Mouse (Mus musculus): ENCODE data around the gene Zbtb9.

Zbtb9 gene

DNA sequence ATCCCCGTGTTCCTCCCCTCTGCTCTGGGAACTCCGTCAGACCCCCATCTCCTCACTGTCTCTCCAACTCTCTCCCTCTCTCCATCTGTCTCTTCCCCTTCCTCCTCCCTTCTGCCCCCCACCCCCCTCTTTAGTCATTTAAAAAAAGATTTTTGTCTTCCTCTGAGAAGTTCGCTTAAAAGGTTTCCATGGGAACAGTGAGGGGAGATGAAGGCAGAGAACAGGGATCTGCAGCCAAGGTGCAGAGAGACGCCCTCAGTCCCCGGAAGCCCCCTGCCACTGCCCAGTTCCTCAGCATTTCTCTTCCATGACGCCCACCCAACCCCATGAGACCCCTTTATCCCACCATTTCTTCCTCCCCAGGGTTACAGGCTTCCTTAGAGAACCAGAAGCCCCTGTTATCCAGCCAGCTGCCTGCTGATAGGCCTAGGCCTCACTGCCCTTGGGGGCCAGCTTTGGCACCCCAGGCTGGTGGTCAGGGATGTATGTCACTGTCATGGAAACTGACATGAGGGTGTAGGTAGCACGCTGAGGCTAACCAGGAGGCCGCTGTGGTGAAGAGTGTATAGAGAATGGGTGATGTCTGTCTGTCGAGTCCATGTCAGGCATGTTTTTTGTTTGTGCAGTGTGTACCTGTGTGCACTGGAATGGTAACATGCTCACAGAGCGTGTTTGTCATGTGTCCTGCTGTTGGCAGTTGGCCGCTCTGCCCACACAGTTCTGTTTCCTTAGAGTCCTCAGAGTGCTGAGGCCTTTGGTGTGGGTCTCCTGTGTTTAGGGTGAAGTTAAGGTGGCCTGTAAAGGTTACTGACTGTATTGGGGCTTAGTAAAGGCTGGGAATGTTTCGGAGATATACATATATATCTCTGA is 25.5 kb upstream of the Zbtb9 start:
- no peak for DNase-seq

DNA sequence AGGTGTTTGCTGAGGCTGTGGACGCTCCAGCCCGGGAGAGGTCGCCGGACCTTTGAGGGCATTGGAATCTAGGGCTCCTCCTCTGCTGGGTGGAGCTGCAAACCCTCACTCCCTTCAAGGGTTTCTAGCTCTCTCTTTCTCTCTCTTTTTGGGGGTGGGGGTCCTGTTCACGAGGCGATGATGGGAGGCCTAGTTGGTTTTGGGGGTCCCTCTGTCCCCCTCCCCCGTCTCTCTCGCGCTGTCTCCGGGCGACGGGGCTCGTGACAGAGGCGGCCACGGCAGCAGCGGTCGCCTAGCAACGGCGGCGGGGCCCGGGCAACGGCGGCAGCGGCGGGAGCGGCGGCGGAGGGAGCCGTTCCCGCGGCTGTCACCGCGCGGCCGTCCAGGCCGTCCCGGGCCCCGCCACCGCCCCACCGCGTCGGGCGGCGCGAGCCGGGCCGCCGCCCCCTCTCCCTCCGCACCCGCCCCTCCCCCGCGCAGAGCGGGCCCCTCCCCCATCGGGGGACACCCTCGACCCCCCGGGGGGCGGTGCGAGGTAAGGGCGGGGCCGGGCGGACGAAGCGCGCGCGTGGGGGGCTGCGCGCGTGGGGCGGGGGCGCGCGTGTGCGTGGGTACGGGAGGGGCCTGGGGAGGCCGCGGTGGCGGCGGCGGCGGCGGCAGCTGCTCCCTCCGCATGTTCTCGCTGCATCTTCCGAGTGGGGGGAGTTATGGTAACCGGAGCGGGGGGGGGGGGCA is 24.5 kb upstream of the Zbtb9 start:
- DNase-seq, result peak; percentile 60

DNA sequence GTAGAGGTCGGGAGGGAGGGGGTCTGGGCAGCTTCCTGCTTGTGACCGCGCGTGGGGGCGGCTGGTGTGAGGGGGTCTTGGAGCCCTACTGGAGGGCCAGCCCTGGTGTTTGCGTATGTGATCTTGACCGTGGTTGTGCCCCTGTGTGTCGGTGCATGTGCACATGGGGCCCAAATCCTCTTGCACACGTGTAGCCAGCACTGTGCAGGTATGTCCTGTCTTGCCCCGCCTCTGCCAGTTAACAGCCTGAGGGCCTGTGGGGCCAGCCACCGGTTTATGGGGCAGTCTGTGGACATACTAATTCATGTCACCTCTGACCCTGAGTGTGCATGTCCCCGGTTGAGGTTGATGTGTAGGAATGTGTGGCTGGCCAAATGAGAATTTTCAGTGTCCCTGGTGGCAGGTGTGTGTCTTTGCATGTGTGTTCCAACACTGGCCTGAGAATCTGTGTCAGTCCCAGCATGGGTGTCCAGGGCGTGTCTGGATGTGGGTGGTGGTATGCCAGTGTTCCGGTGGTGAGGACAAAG is 23.9 kb upstream of the Zbtb9 start:
- no peak for DNase-seq

DNA sequence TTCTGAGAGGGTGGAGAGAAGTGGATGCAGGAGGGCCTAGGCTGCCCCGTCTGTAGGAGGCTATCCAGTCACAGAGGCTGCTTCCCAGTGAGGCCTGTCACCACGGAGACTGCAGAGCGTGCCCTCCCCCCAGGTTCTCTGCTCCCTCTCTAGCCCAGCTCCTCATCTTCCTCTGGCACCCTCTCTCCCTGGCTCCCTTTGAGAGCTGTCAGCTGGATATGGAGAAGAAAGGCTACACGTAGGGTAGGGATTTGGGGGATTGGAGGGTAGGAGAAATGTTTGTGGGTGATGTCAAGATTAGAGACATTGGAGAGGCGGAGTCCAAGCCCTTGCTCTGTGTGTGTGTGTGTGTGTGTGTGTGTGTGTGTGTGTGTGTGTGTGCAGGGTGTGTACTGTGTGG is 23.1 kb upstream of the Zbtb9 start:
- no peak for DNase-seq

DNA sequence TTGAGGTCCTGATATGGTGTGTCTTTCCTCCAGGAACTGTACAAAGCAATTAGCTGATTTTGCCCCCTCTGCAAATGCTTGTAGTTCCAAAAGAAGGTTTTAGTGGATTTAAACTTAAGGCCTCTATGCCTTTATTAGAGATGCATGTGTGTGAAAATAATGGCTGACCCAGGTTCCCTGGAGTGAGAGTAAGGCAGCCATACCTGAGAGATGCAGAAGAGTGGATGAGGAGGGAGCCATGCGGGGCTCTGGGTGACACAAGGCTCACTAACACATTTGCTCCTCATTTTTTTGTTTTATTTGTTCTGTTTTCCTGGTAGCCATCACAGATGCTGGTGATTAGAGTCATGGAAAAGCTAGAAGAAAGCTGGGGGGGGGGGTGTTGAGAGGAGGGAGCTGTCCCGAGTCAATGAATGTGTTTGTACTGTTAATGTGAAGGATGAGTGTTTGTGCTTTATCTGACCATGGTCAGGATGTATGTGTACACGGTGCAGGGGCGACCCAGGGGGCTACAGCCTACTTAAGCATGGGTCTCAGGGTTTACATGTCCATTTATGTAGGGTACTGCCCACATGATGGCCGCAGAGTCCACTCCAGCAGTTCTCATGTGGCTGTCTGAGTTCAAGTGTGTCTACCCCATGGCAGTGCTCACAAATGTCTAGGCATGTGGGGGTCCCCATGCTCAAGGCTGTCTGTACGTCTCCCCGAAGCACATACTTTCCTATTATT is 22.2 kb upstream of the Zbtb9 start:
- no peak for DNase-seq

DNA sequence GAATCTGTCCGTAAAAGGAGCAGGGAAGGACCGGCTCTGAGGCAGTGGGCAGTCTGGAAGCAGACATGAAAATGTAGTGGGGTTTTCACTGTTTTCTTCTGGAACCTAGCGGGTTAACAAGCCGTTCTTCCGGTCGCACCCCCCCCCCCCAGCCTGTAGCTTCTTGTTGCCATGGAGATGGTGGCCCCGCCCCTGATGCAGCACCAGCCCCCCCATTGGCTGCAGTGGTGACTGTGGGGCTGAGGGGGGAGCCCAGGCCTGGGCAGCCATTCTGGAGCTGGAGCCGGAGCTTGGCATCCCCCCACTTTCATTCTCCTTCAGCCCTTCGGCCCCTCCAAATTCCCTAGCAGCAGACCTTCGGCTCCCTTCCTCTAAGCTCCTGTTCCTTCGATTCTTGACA is 21.6 kb upstream of the Zbtb9 start:
- peak; percentile 78 for DNase-seq

DNA sequence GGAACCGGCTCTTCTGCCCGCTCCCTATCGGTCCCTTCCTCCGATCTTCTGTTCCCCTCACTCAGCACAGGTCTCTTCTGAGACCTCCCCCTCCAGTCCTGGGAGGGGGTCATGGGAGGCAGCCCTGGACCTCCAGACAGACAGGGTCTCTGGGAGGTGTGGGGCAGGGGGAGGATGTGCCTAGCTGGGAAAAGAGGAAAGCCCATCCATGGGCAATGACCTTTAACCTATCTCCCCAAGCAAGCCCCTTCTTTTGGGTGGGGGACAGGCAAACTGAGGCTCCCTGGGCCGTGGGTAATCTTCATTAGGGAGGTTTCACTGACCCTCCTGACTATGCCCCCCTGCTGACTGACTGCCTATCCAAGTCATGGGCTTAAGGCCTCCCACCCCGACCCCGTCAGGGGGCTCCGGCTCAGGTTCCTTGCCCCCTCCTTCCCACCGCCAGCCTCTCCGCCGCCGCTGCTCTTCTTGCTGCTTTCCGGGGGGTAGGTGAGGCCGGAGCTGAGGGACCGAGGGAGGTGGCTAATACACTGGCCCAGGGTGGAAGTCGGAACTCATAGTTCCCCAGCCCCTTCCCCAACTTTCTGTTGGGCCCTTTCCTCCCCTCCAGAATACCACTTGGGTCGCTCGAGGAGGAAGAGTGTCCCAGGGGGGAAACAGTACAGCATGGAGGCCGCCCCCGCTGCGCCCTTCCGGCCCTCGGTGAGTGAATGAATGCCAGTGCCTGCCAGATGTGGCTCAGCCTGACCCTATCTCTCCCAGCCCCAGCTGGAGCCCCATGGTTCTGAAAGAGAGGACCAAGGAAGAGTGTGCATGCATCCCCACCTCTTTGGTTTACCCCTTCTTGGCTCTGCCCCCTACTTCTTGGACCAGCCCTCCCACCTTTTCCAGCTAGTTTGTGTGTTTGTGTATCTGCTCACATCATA is 20.8 kb upstream of the Zbtb9 start:
- DNase-seq, result no peak

DNA sequence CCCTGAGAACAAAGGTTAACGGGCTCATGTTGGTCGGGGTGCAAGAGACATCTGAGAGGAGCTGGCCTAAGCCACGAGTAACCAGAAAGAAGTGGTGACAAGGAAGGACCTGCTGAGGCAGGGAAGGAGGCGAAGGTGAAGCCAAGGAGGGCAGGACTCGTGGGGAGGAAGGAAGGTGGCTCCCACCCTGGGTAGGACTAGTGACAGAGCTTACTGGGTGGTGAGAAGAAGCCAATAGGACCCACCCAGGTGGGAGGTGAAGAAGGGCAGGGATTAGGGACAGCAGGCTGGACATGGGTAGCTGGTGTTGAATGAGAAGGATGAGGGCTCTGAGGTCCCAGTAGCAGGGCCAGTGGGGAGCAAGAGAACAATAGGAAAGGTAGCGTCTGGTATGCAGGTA is 19.8 kb upstream of the Zbtb9 start:
- no peak for DNase-seq

DNA sequence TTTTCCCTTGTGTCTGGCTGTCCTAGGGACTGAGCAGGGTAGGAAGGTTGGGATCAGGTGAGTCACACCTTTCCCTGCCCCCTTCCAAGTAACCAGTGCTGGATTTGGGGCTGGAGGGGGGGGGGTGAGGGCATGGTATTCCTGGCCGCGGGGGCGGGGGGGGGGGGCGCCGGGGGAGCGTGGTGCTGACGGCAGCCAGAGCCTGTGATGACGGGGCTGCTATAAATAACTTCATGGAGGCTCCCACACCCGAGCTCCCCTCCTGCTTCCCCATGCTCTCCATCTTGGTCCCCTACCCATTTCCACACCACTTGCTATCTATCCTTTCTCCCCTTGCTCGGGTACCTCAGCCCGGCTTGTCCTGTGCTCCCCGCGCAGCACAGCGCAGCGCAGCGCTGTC is 19.2 kb upstream of the Zbtb9 start:
- no peak for DNase-seq

DNA sequence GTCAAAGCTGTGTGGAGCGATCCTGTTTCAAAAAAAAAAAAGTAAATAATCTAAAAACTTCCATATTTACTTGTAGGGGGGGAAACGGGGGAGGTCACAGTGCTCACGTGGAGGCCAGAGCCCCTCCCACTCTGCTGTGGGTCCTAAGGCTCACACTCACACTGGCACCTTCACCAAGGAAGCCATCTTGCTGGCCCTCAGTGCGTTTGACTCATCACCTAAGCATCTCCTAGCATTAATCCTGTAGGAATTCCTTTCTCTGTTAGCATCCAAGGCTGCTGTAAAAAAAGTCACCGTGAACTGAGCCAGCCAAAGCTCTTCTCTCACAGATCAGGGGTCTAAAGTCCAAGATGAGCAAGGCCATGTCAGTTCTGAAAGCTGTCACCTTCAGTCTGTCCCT is 16.7 kb upstream of the Zbtb9 start:
- no peak for DNase-seq

DNA sequence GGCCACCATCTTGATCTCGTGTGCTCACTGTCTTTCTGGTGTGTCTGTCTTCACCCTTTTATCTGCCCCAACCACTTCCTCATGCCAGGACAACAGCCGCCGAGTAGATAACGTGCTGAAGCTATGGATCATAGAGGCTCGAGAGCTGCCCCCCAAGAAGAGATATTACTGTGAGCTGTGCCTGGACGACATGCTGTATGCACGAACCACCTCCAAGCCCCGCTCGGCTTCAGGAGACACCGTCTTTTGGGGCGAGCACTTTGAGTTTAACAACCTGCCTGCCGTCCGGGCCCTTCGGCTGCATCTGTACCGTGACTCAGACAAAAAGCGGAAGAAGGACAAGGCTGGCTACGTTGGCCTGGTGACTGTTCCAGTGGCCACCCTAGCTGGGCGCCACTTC is 16.1 kb upstream of the Zbtb9 start:
- DNase-seq, result no peak

DNA sequence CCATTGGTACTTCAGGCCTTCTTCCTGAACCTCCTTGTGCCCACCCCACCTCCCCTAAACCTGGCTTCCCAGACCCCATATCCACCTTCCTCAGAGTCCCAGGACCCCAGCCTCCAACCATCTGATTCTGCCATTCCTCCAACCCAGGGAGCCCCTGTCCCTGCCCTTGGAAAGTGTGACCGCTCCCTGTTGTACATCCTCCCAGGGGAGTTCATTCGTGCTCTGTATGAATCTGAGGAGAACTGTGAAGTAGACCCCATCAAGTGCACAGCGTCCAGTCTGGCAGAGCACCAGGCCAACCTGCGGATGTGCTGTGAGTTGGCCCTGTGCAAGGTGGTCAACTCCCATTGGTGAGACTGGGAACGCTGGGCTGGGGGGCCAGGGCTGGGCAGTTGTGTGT is 15.1 kb upstream of the Zbtb9 start:
- no peak for DNase-seq

DNA sequence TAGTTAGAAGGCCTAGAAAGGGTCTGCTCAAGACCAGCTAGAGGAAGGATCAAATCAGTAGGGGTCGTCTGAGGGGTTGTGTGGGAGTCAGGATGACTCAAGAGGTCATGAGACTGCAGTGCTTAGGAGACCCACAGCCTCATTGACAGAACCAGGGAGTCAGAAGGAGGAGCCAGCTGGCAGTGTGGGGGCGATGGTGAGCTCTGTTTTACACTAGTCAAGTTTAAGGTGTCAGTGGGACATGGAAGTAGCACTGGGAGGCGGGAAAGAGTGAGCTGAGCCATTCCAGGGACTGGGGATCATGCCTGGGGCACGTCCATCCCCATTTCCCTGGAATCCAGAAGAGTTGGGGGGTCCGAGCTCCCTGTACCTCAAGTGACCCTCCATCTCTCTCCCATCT is 14.1 kb upstream of the Zbtb9 start:
- no peak for DNase-seq

DNA sequence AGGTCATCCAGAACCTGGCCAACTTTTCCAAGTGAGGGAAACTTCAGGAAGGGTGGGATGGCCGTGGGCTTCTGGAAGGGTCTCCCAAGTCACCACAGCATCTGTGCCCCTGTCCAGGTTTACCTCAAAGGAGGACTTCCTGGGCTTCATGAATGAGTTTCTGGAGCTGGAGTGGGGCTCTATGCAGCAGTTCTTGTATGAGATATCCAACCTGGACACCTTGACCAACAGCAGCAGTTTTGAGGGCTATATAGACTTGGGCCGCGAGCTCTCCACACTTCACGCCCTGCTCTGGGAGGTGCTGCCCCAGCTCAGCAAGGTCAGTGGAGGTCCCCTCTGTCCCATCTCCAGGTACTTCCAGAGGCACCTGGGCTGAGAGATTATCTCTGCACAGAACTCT is 13.2 kb upstream of the Zbtb9 start:
- DNase-seq, result no peak

DNA sequence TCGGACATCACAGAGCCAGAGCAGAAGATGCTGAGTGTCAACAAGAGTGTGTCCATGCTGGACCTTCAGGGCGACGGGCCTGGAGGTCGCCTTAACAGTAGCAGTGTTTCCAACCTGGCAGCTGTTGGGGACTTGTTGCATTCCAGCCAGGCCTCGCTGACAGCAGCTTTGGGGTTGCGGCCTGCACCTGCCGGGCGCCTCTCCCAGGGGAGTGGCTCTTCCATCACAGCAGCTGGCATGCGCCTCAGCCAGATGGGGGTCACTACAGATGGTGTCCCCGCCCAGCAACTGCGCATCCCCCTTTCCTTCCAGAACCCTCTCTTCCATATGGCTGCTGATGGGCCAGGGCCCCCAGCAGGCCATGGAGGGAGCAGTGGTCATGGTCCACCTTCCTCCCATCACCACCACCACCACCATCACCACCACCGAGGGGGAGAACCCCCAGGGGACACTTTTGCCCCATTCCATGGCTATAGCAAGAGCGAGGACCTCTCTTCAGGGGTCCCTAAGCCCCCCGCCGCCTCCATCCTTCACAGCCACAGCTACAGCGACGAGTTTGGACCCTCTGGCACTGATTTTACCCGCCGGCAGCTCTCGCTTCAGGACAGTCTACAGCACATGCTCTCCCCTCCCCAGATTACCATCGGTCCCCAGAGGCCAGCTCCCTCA is 11.3 kb upstream of the Zbtb9 start:
- DNase-seq, result no peak

DNA sequence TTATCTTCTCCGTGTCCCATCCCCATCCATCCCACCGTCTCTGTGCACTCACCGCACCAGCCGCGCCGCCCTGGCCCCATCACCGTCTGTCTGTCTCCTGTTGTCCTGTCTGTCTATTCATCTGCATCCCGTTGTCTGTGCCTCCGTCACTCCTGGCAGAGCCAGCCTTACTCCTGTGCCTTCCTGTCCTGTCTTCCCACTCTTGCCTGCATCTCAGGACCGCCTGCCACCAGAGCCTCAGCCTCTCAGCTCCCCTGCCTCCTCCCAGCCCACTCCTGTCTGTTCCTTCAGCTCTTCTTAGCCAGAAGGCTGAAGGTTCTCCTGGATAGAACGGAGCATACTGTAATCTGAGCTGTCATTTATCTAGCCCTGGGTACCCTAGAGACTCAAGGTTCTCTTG is 6.0 kb upstream of the Zbtb9 start:
- no peak for DNase-seq

DNA sequence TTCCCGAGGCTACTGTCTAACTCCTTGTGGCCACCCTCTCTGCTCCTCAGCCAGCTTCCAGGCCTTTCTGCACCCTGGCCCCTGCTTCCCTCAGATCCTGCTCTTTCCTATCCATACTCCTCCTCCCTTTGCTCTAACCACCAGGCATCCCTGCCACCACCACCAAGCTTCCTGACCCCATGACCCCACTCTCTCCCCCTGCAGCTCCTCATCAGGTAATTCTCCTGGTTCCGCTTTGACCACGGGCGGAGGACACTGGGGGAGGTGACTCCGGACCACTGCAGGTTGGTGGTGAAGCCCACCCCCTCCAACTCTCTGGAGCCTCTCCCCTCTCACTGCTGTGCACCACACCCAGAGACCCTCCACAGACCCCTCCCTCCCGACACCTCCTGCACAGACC is 5.5 kb upstream of the Zbtb9 start:
- DNase-seq, result no peak

DNA sequence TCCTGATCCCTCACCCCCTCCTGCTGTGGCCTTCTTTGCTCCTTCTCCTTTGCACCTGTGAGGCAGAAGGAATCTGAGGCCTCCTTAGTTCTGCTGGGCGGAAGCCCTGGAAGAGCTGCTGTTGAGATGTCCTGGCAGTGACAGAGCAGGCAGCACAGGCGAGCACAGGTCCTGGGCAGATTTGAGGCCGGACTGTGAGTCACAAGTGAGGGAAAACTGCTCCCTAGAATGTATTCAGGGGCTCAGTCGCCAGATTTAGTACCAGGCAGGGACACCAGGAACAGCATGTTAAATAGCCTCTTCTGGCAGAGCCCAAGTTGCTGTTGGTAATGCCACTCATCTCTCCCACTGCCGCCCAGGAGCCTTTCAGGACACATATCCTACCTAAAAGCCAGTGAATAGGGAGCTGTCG is 4.8 kb upstream of the Zbtb9 start:
- DNase-seq, result no peak

DNA sequence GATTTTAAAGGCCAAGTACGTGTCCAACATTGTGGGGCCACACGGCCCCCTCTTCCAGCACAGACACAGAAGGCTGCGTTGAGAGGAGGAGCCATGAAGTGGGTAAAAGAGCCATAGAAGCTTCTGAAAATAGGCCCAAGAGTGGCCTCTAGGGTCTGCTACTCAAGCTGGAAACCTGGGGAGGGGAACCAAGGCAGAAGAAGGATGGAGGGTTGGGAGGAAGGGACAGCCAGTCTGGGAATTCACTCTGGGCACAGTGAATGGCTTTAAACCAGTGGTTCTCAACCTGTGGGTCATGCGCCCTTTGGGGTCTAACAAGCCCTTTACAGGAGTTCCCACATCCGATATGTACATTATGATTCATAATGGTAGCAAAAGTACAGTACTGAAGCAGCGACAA is 3.7 kb upstream of the Zbtb9 start:
- no peak for DNase-seq

DNA sequence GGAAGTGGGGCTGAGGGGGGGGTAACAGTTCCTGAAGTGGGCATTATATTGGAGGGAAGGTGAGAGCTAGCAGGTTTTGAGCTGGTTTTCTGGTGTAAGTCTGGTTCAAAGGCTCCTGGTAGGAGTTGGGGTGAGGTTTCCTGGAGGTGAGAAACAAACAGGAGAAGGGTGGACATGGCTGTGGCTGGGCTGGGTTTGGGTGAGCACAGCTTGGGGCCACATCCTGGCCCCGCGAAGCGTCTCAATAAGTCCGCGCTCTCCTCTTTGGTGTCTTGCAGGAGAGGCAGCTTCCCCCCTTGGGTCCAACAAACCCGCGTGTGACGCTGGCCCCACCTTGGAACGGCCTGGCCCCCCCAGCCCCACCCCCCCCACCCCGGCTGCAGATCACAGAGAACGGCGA is 2.7 kb upstream of the Zbtb9 start:
- no peak for DNase-seq

DNA sequence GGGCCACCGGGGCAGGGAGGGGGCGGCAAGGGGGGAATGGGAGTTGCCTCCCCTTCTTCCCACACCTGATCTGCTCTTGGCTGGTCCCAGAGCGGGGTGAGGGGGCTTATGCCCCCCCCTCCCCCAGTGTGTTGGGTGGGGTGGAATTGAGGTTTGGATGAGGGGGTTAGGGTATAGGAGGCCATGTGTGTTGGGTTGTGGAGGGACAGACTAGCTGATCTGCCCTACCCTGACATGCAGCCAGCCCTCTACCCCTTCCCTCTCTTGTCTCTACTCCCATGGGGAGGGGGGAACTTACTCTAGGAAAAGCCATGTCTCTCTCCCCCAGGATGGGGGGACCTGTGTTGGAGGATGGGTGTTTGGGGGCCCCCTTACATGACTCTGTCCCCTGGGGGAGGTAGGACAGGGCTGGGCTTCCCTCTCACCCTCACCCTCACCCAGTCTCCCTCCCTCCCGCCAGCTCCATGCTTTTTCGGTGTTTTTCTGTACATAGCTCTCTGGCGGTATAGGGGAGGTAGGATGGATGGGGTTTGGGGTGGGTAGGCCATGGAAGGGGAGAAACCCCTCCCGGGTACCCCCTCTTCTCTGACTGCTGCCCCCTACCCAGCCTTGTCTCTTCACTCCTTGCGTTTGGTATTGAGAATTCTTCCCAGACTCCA is 1.6 kb upstream of the Zbtb9 start:
- no peak for DNase-seq

All from lung, postnatal 14 days (tissue).